Mouse (Mus musculus) stomach, postnatal 0 days (tissue): ENCODE data around the gene Pdhb.

ENCODE experiments used
- CTCF ChIP-seq: IDR thresholded peaks from 2 replicates; pipeline ENCODE4 v1.5.1; 2016; ENCODE audit warnings: antibody characterized with exemption, low read depth, mild to moderate bottlenecking, moderate library complexity
- EP300 ChIP-seq: optimal IDR thresholded peaks from 2 replicates; pipeline ENCODE3; 2016; ENCODE audit warnings: antibody characterized with exemption

DNA sequence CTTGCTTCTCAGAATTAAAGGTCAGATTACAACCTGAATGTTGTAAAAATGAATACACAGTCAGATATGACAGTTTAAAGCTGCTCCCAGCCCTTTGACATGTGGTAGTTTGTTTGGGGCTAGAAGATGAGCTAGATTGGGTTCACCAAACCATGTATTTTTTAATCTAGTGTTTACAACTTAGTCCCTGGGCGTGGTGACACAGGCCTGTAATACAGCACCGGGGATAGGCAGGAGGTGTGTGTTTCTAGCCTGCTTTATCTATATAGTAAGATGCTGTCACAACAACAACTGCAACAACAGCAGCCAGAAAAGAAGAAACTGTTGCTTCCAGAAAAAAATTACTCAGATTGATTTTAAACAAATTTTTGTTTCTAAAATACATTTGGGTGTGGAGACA is 48.1 kb upstream of the Pdhb start:
- TF ChIP-seq EP300 = no peak
- TF ChIP-seq CTCF = no peak
